Mouse (Mus musculus) gastrocnemius, postnatal 4 days (tissue): ENCODE measurements around the gene Gprc5a. TPM values are rescaled to one million over a fixed set of nuclear protein-coding genes. Genes with fewer than 3 reads are reported as not detected.

Source experiments
- DNase-seq, 2 experiments: peaks; one replicate each; pipeline ENCODE4 v3.0.0; 2021 to 2022; ENCODE audit warnings: low spot score in 2 of 2, mixed read lengths in 2 of 2
- long read RNA-seq, 2 experiments: library from polyadenylated mRNA; stranded (forward); transcript quantifications; one replicate each; pipeline ENCODE4 v2.0.0; 2021
- total RNA-seq, 2 experiments: library from RNA; stranded (reverse); gene quantifications; 2 replicates each; pipeline ENCODE4 v1.2.3; 2021

The Gprc5a gene
- total RNA-seq: 1 to 10 TPM; 1.3 to 1.5 TPM
- long read RNA-seq, experiment 1: 0 reads
- long read RNA-seq, experiment 2, partial matches to known transcripts: 0 of 1 reads
- long read RNA-seq, experiment 2, other reads (novel, unspliced or antisense): 0 of 1 reads

DNA sequence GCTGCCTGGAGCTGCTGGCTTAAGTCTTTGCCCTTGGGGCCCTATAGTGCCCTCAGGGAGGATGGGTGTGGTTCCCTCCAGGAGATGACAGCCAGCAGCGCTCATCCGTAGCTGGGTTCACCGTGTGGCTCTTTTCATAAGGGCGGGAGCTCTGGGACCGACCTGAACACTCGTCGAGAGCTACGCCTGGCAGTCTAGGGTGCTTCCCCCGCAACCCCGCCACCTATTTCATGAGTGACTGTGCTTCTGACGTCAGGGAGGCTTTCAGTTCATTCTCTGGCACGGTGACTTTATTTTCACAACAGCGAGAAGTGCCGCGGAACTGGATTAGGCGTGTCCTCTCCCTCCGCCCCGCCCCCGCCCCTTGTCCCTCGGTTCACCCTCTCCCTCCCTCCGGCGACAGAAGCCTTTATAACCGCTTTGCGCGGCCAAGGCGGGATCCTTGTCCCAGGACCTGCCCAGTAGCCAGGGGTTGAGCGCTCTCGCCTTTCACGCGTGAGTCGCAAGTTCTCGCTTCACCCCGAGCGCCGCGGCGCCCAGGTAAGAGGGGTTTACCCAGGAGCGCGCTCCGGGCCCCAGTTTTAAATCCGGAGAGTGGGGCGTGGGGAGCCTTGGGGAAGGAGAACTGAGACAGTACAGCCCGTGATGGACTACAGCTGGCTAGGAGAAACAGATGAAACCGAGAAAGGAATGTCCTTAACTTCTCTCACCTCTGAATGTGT is at the start of gene Gprc5a:
Gene Gprc5a, plus strand, starts transcription at position 416 of the 722 bp plus-strand sequence.
- peak in 1 of 2 experiments; percentile 40 for DNase-seq

DNA sequence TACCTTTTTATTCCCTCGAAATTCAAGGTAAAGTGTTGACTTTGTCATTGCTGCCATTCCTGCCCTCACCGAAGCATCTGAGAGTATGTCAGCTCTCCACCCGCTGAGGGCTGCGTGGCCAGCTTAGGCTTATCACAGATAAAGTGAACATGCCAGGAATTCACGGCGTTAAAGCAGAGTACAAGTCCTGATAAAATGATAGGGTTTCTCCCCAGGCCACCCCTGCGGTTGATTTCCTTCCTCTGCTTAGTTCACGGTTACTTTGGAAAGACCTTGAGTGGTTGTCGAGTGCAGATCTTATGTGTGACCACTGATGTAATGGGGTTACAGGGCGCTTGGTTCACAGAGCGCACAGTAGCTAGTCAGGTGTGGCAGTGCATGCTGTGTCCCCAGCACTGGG is 48.2 kb upstream of the Gprc5a start:
- DNase-seq: no peak

DNA sequence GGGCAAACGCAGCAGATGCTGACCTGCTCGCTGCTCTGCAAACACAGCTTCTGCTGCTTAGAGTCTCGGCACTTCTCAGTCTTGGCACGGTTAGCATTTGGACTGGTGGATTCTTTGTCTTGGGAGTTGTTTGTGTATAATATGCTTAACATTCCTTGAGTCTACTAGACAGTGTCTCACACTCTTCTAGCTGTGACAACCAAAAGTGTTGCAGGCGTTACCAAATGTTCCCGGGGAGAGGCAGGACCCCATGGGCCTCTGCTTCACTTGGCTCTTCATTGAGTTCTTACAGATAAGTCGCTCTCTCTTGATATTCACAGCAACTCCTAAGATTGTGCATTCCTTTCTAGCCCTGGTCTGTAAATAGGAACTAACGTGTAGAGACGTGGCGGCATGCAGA is 45.9 kb upstream of the Gprc5a start:
- DNase-seq: no peak

DNA sequence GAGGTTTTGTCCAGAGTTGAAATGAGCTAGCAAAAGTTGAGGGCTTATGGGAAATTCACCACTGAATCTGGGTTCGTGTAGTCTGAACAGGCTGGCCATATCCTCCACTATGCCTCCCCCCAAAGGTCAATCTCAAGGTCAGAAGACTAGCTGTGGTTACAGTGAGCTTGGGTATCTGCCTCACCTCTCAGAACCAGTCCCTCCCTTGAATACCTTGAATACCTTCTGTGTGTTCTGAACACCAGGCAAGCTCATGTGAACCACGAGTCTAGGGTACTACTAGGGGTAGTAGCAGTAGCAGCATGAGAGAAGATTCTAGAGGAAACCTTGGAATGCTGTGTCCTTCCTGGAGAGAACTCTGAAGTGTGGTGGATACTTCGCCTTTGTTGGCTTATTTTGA is 43.8 kb upstream of the Gprc5a start:
- DNase-seq: no peak

DNA sequence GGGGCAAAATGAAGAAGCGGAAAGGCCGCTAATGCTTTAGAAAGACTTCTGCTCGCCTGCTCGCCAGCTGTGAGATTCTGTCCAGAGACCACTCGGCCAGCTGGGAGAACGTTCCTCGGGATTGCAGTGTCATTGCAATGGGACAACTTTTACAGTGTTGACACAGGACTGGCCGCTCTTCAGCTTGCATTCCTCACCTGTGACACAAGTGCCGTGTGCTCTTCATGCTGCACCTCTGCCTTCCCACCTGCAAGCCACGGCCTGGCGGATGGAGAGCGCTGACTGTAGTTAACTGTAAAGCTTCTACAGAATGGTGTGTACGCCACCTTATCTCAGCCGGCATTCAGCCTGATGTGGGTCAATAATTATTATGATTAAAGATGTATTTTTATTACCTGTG is 42.1 kb upstream of the Gprc5a start:
- DNase-seq: no peak

DNA sequence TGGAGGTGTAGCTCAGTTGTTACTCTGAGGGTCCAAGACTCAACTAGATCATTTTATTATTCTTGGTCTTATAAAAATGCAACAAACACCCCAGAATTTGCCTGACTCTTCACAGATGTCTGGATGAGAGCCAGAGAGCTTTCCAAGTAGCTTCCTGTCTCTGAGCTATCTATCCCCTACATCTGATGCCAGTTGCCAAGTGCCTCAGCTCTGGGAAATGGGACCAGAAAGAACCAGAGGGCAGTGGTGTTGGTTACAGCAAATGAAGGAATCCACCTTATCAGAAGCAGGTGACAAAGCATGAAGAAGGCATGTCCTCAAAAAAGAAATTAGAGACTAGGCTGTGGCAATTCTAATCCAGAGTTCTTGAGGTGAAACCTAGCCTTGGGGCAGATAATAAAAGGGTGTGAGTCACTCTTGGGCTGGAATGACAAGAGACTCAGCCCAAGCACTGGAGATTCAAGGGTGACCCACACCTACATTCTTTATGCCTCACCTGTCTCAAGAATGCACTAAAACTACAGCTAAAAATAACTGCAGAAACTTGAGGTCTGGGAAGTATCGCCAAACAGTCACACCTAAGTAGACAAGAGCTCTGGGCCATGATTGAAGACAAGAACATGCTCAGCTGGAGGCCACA is 40.5 kb upstream of the Gprc5a start:
- DNase-seq: no peak

DNA sequence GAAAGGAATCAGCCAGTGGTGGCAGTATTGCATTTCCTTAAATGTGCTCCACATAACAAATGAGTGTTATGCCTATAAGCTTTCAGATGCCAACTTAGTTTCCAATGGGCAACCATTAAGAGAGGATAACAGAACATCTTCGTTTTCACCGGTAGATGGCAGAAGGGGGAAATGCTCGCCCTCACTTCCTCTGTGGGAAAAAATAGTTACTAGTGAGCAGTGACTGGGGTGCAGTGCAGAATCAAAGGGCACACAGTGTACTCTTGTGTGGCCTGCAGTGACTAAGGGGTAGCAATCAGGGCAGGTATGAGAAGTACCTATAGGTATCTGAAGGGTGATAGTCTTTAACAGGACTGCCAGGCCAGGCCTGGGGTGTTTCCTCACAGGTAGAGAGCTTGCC is 39.2 kb upstream of the Gprc5a start:
- no peak for DNase-seq

DNA sequence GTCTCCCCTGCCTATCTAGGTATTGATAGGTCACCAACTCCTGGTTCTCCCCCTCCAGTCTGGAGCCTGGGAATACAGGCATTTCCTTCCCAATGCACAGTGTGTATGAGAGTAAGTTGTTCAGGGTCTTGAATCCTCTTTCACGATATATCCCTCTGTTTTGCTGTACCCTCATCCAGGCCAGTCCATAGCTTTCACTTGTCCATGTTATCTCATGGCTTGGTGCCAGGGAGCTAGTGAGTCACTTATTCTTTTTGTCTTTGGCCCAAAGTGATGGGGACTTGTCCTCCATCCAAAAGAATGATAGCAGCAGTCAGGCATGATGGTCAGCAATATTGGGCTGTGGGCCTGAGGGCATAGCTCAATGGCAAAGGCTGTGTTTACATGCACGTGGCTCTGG is 38.7 kb upstream of the Gprc5a start:
- DNase-seq: no peak

DNA sequence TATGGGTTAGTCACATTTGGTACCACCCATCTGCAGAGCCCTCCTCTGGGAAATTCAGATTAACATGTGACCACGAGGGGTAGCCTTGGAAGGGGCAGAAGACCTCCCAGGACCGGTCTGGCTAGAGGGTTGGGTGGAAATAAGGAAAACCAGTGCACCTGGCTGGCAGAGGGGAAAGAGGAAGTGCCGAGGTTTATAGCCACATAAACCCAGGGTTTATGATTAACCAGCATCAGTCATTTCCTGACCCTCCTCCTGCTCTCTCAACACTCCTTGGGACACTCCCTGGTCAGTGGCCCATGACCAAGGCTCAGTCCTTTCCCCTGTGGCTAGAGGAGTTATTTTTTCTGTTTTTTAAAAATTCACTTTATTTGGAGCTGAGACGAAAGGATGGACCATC is 36.2 kb upstream of the Gprc5a start:
- DNase-seq: no peak

DNA sequence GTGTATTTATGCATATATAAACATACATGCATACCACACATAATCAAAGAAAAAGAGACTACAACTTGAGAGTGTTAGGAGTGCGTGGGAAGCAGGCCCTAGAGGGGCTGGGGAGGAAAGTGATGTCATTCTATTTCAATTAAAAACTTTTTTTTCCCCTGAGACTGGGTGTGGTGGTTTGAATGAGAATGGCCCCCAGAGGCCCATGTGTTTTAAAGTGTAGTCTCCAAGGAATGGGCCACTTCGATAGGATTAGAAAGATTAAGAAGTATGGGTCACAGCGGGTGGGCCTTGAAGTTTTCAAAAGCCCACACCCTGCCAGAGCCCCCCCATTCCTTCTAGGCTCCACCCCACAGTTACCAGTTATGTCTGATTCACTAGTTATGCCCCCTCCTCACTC is 26.8 kb upstream of the Gprc5a start:
- DNase-seq: no peak

DNA sequence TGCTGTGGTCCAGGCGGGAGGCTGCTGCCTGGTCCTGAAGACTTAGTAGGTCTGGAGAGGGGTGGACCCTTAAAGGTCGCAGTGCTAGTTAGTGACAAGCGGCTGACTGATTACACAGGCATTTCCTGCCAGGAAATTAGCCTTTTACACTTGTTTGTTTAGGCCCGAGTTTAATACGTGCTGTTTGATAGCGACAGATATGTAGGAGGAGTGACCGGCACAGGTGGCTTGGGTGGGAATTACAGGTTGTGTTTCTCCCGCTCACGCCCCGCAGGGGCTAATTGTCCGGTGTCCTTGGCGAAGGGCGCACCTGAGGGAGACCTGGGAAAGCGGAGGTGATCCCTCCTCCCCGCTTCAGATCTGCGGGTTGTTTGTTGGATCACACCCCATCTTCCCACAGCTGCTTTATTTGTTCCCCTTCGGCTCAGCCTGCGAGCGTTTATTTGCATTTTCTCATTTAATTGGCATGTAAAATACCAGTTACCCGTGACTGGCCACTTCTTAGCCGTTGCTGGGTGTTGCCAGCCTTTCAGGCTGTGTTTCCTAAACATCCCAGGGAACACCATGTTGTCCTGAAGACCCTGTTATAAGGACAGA is 25.1 kb upstream of the Gprc5a start:
- DNase-seq: no peak

DNA sequence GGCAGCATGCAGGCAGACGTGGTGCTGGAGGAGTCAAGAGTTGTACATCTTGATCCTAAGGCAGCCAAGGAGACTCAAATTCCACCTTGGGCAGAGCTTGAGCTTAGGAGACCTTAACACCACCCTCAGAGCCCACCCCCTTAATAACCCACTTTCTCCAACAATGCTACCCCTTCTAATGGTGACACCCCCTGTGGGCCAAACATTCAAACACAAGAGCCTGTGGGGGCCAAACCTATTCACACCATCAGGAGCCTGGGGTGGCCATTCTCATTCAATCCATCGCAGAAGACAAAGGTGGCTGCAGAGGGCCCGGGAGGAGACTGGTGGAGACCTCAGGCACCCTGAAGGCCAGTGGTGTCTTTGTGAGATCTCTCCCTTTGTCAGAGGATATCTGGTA is 23.5 kb upstream of the Gprc5a start:
- no peak for DNase-seq

DNA sequence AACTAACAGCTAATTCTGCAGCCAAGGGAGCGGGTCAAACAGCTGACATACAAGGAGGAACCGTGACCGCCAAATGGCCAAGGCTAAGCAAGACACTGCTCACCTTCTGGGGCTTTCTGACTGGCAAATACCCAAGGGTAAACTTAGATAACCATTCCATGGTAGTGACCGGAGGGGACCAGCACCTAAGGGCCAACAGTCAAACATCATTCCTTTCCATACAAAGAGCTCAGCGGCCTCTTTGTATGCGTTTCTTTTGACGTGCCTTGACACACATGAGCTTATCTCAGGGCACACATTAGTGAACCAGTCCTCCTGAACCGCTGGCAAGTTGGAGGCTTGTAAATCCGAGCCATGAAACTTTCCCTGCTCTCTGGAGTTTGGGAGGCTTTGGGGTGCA is 18.2 kb upstream of the Gprc5a start:
- no peak for DNase-seq

DNA sequence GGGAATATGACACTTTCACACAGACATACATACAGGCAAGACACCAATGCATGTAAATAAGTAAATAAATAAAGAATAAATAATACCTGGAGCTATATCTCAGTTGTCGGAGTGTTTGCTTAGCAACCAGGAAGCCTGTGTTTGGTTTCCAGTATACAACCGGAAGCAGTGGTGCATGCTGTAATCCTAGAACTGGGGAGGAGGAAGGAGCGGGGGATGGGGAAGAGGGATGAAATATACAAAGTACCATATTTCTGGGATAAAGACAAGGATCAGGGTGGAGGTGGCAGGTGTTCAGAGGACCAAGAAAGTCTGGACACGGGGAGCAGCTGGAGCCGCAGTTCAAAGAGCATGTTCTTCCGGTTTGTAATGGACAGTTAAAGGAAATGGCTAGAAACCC is 16.9 kb upstream of the Gprc5a start:
- no peak for DNase-seq

DNA sequence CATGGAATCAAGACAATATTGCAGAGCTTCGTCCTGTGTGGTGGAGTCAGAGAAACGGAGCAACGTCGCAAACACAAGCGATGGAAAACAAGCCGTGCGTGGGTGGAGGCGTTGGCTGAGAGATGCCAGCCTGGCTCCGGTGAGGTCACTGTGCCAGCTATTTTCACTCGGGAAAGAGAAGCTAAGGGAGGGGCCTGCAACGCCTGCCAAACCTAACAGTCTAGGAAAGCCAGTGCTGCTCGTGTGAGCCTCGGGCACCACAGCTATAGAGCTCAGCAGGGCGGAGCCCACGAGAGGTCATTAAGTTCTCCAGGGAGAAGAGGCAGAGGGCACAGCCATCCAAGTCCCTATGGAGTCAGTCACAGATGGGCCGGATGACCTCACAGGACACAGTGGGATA is 16.5 kb upstream of the Gprc5a start:
- DNase-seq: no peak

DNA sequence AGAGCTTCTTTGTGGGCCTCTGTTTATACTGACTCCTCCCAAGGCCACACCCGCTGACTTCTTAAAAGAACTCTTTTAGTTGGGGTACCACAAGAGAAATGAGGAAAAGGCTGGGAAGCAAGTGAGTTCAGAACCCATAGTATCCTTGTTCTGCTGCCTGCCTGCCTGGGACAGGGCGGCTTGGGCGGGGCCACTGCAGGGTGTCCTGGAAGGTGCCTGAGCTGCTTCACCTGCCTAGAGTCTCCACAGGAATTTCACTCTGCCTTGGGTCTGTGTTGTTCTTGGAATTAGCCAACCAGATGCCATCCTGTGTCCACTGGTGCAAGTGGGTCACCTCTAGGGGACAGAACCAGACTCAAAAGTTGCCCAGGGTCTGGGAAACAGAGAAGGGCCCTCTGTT is 11.7 kb upstream of the Gprc5a start:
- no peak for DNase-seq

DNA sequence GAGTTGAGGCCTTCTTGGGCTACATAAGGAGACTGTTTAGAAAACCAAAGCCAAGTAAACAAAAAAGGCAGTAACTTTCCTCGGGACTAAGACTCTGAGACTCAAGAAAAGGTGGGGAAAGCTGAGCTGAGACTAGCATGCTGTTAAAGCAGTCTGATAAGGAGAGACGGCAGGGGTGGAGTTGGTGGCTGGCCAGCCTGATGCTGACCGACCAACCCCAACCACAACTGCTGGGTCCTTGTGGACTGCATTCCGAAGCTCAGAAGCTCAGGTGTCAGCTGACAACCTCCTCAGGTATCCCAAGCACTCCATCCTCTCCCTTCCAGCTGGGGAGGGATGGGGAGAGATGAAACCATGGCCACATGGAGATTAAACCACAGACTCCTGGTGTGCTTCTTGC is 9.6 kb upstream of the Gprc5a start:
- DNase-seq: no peak

DNA sequence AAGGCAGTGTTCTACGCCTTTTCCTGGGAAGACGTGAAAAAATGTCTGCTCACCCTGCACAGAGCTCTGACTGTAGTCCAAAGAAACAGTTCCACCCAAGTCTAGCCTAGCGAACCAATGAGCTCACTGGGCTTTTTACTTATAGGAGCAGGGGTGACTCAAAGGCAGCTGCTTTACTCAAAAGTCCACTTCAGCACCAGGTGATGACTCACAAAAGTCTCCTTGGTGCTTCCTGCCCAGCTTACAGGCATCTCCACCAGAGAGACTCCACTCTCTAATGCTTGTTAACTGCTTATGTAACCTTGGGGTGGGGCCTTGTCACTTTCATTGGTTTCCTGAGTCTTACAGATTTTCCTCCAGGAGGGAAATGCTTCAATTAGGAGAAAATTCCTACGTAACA is 4.7 kb upstream of the Gprc5a start:
- DNase-seq: no peak

DNA sequence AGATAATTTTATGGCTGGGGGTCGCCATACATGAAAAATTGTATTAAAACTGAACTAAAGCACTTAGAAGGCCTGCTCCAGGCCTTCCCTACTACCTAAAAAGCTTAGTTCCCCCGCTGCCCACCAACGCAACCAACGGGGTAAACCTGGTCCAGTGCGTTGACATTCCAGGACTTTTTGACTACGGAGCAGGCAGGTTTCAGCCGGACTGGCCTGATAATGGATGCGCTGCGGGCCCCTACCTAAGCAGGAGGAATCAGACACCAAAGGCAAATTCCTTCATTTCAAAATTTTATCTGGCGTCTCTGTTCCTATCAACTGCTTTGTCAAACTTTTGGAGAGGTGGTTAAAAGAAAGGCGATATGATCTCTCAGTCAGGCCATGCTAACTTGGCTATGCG is 830 bp upstream of the Gprc5a start:
- no peak for DNase-seq

DNA sequence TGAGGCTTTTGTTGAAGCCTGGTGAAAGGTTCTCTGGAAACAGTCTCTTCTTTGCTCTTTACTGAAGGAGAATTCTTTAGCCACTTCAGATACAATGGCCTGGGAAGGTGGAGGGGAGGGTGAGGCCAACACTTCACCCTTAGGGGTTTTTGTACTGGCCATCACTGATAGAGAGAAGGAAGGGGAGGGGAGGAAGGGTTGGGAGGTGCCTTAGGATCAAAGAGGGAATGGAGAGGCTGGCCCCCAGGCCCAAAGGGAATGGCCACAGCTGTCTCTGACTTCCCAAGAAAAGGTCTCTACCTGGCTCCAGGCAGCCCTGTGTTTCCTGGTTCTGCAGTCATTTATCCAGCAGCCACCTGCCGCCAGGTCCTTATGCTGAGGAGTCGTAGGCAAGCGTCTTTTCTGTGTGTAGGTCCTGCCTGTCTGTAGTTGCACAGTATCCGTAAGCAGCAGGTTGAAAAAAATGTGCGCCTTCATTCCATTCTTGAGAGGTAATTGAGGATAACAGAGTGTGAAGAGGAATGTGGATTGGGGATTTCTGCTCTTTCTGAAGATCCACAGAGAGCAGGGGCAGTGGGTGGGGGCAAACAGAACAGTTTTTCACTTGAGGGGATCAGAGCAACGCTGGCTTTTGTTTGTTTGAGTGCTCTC is 1.5 kb downstream of the Gprc5a start:
- DNase-seq: no peak

DNA sequence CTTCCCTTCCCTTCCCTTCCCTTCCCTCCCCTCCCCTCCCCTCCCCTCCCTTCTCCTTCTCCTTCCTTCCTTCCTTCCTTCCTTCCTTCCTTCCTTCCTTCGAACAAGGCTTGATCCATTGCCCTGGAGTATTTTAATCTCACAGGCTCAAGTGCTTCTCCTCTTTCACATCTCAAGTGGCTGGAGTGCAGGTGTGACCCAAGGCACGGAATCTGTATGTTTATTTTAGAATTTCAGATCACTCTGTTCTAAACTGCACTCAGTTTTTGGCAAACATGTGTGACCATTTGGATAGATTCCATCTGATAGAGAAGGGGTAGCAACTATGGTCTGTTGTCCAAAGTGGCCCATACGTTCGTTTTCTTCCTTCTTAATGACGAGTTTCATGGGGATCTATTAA is 2.8 kb downstream of the Gprc5a start:
- DNase-seq: no peak

DNA sequence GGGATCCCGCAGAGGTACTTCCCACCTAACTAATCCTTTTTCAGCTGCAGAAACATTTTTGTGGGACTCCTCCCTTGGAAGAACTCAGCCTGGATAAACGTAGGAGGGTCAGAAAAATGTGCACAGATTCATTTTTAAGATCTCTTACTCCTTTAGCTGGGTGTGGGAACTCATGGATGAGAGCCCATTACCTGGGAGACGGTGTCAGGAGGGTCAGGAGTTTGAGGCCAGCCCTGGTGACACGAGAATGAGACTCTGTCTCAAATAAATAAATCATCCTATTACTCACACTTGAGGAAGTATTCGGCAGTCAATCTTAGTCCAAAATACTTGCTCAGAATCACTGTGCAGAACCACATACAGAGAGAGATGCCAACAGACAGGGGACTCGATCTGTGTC is 4.4 kb downstream of the Gprc5a start:
- DNase-seq: no peak
